Mouse (Mus musculus): ENCODE data around the gene Neurog1.

GRCm38 (mm10) chr13:56289998-56290397 is 38.0 kb upstream of the Neurog1 start:
- TF ChIP-seq MAFK (IDR thresholded peaks at IDR 0.05; ENCODE audit: insufficient read depth, low read depth, low read length) (no peak), HCFC1 (IDR thresholded peaks at IDR 0.05; ENCODE audit: borderline replicate concordance, insufficient read depth, low read length) (no peak), ZNF384 (IDR thresholded peaks at IDR 0.05; ENCODE audit: low read depth, low read length) (no peak), CHD2 (IDR thresholded peaks at IDR 0.05; ENCODE audit: low read depth, low read length) (no peak)

All from ES-E14 (cell line).